11 mouse cellular contexts compared by ENCODE assay signal in genomic region chr19:47753921-47754320, GRCm38 (mm10).
"Had no signal": no experiment of that assay in that cellular context is flagged by ENCODE, and none has a peak within 500 bp of the region (broad histone marks: within the 10 kb centered on the region; RNA-seq: fewer than 3 reads in every experiment).

No protein-coding gene starts in this region.

- H3K27ac ChIP-seq: layer of hippocampus, adult 2 months; left cerebral cortex, adult 2 months; liver, embryonic 13.5 days had no signal

- H3K9me3 ChIP-seq: liver, embryonic 13.5 days had no signal

- H3K4me1 ChIP-seq: liver, embryonic 13.5 days had no signal

- H3K36me3 ChIP-seq: liver, embryonic 13.5 days had no signal

- H3K27me3 ChIP-seq: liver, embryonic 13.5 days had no signal

- H3K4me3 ChIP-seq: layer of hippocampus, adult 2 months; left cerebral cortex, adult 2 months; liver, embryonic 13.5 days had no signal

- DNase-seq: kidney, adult 18-20 months; kidney, adult 9 months; kidney, postnatal 25 days; layer of hippocampus, postnatal 36 days; liver, embryonic 13.5 days; lung, adult 2 months; midbrain, embryonic 14.5 days; thymus, postnatal 25 days had no signal

- H3K9ac ChIP-seq: liver, embryonic 13.5 days had no signal

- H3K4me2 ChIP-seq: liver, embryonic 13.5 days; midbrain, embryonic 11.5 days had no signal
